Mouse (Mus musculus) G1E (cell line): ENCODE measurements around the gene Pet117.

Experiments used
- CTCF ChIP-seq: IDR thresholded peaks from 2 replicates; pipeline ENCODE4 v1.5.1; 2012; ENCODE audit warnings: low read depth, low read length, inconsistent platforms, mixed read lengths
- POLR2AphosphoS5 ChIP-seq: IDR thresholded peaks from 2 replicates; pipeline ENCODE4 v1.6.1; 2012; ENCODE audit warnings: low read depth, low read length, inconsistent platforms; ENCODE audit not compliant: insufficient replicate concordance
- TAL1 ChIP-seq: conservative IDR thresholded peaks from 2 replicates; pipeline ENCODE4 v1.6.1; 2012; ENCODE audit warnings: low read depth, low read length, inconsistent platforms, mixed read lengths

GRCm38 (mm10) chr2:144400659-144401058, 31.9 kb downstream of the Pet117 start:
- TF ChIP-seq CTCF (no peak), POLR2AphosphoS5 (no peak), TAL1 (no peak)
